Mouse (Mus musculus) brown adipose tissue, adult 24 weeks (tissue): ENCODE data around the gene Kifc3. TPM values are rescaled to one million over a fixed set of nuclear protein-coding genes. Genes with fewer than 3 reads are reported as not detected.

Source experiments
- H3K27ac ChIP-seq: fragments of 200-500 bp; replicated peaks from 2 replicates; pipeline ENCODE4 v1.5.1; 2012; ENCODE audit warnings: low read depth, mild to moderate bottlenecking, low read length
- H3K4me1 ChIP-seq: fragments of 200-500 bp; 2 replicates; pipeline ENCODE4 v1.6.1; 2012; ENCODE audit warnings: low read length, mixed read lengths; ENCODE audit not compliant: control insufficient read depth, insufficient read depth, insufficient read length
- H3K4me3 ChIP-seq: fragments of 200-500 bp; 2 replicates; pipeline ENCODE4 v1.5.1; 2012; ENCODE audit warnings: low read depth, mild to moderate bottlenecking, low read length, moderate library complexity; ENCODE audit not compliant: insufficient read depth
- polyA plus RNA-seq: library from polyadenylated mRNA; stranded (reverse); fragments of >200 nt; gene quantifications from 2 replicates; pipeline ENCODE4 v1.2.4, GENCODE M21; 2012; ENCODE audit not compliant: missing spikeins, insufficient read depth, insufficient read length

Kifc3 gene
- polyA plus RNA-seq, 1 experiment, result 24.4 TPM

DNA sequence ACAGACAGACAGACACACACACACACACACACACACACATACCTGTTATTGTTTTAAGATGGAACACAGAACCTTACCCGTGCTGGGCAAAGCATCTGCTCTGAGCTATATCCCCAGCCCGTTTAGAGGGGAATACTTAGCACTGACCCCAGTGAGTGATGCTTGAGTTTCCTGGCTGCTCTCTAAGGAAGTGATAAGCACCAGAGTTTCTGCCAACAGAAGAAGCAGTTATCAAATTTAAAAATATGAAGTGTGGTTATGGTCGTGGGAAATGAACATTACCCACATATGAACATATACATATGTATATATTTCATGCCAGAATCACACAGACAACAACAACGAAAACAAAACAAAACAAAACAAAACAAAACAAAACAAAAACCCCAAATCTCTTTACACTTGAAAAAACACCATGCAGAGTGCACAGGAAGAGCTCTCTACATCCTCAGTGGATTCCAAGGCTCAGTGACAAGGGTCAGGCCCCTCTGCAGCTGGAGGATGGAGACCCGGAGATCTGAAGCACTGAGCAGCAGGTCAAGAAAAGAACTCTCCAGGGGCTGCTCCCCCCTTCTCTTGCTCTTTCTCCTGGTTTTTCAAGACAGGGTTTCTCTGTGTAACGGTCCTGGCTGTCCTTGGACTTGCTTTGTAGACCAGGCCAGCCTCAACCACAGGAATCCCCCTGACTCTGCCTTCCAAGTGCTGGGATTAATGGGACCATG is 142.6 kb downstream of the Kifc3 start:
- Histone ChIP-seq H3K27ac (no peak overlapping the region), H3K4me1 (no peaks in the 10 kb centered on the region)

DNA sequence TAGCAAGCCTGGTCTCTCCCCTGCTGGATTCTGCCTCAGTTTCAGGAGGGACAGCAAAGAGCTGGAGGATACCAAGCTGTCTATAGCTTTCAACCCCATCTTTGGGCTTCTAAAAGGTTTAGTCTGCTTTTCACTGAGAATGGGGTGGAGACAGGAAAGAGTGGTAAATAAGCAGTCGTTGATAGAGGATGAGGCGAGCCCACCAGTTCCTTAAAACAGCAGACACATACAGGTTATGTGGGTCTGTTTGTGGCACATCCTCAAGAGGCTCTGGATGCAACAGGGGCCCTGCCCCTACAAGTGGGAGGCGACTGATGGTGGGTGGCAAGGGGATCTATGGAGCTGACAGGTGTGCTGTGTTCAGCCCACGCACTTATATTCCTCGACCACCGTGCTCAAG is 144.0 kb downstream of the Kifc3 start:
- H3K4me3 ChIP-seq, result no peak overlapping the region
- H3K27ac ChIP-seq, result no peak overlapping the region
- no peaks in the 10 kb centered on the region for H3K4me1 ChIP-seq

More for the DNA sequence above, 142.6 kb downstream of the Kifc3 start:
- H3K4me3 ChIP-seq, result no peak overlapping the region

DNA sequence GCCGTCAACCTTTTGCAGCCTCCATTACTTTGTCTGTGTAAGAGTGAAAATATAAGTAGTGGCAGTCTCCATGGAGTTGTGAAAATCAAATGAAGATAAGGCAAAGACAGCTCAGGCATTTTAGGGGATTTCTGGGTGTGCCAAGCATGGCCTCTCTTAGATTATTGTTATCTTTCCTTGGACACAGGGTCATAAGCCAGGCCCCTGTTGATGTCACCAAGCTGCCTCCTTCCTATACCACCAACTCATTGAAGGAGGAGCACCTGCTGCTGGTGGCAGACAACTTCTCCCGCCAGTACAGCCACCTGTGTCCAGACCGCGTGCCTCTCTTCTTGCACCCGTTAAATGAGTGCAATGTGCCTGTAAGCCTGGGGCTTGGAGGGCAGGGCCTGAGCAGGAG is 146.2 kb downstream of the Kifc3 start:
- Histone ChIP-seq H3K4me3 (no peak overlapping the region), H3K27ac (no peak overlapping the region), H3K4me1 (no peaks in the 10 kb centered on the region)

DNA sequence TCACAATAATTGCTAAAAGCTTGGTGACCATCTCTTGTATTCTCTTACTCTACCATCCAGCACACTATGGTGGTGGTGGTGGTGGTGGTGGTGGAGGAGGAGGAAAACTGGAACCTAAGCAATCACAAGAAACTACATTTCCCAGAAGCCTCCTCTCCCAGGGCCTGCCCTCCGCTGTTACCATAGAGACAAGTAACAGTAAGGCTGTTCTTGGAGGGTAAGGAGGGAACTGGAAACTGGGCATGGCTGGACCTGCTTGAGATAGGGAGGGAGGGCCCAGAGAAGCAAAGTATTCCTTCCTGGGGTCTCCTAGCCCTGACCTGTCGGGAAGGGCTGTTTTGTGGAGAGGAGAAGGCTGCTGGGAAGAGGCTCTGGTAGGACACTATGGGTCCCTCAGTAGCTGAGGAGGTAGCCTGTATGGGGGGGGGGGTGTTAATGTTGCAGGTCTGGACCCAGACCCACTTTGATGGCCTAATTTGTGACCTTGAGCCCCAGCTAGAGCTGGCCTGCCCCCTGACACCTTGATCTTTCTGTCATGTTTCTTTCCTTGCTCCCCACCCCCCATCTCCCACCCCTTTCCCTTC is 147.6 kb downstream of the Kifc3 start, which contains the start of gene Drc7:
Drc7 (plus strand) TSS at position 177 of the 584 bp plus-strand sequence.
- Histone ChIP-seq H3K27ac (no peak within 1 kb of the TSS), H3K4me3 (no peak within 1 kb of the TSS), H3K4me1 (no peaks in the 10 kb centered on the region)

DNA sequence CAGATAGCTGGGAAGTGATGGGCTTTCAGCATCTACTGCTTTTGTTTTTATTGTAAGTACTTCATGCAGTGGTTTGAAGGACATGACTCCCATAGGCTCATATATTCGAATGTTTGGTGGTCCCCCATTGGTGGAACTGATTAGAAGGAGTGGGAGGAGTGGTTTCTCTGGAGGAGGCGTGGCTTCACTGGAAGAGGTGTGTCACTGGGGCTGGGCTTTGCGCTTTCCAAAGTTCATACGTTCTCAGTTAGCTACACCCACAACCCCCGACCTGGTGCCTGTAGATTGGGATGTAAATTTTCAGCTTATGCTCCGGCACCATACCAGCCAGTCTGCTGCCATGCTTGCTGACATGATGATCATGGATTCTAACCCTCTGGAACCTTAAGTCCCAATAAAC is 148.2 kb downstream of the Kifc3 start:
- H3K27ac ChIP-seq, result no peak overlapping the region
- H3K4me3 ChIP-seq, result no peak overlapping the region
- no peaks in the 10 kb centered on the region for H3K4me1 ChIP-seq

Other genes with a start within 250 kb of the Kifc3 start
- gene Adgrg1, start 228.1 kb downstream of the Kifc3 start, polyA plus RNA-seq, result 7.4 and 18.4 TPM in 2 replicates
- gene Adgrg3, start 185.1 kb downstream of the Kifc3 start, polyA plus RNA-seq, result not detected in 2 replicates
- gene Drc7, start 147.7 kb downstream of the Kifc3 start, polyA plus RNA-seq, result not detected in 2 replicates
- gene Katnb1, start 121.6 kb downstream of the Kifc3 start, polyA plus RNA-seq, result 4.7 and 6.2 TPM in 2 replicates
- gene Cngb1, start 103.8 kb upstream of the Kifc3 start, polyA plus RNA-seq, result 1.7 TPM in 1 of 2 replicates, not detected in the other
- gene Tepp, start 107.8 kb upstream of the Kifc3 start, polyA plus RNA-seq, result not detected in 2 replicates
- 1.3 and 2.1 TPM in 2 replicates for gene Zfp319, start 129.1 kb upstream of the Kifc3 start, polyA plus RNA-seq
- 8.4 and 8.6 TPM in 2 replicates for gene Usb1, start 129.5 kb upstream of the Kifc3 start, polyA plus RNA-seq
- 6.1 and 6.5 TPM in 2 replicates for gene Mmp15, start 149.5 kb upstream of the Kifc3 start, polyA plus RNA-seq
- gene Cfap20, start 232.1 kb upstream of the Kifc3 start, polyA plus RNA-seq, result 17.2 and 22.0 TPM in 2 replicates